Mouse (Mus musculus) liver, embryonic 12.5 days (tissue): ENCODE measurements at regions not wholly inside any gene's neighbourhood (a gene's known extent, or its start where the extent isn't known, plus 50 kb on each side); places are given as distances from the start of the nearest gene placed in this dataset.

Experiments
- ATAC-seq: fragments of 200-750 bp; cut with Nextera tagmentation; 2 replicates; pipeline ENCODE4 v1.8.0; 2017; ENCODE audit warnings: moderate number of reproducible peaks, mild to moderate bottlenecking, moderate library complexity
- H3K27ac ChIP-seq: fragments of 300-500 bp; sonication (generic); 2 replicates; pipeline ENCODE4 v1.5.1; 2016; ENCODE audit warnings: mild to moderate bottlenecking
- H3K27me3 ChIP-seq: fragments of 300-500 bp; sonication (generic); replicated peaks from 2 replicates; pipeline ENCODE4 v1.6.1; 2016; ENCODE audit warnings: mild to moderate bottlenecking, moderate library complexity
- H3K36me3 ChIP-seq: fragments of 300-500 bp; sonication (generic); 2 replicates; pipeline ENCODE4 v1.6.1; 2016; ENCODE audit warnings: mild to moderate bottlenecking, moderate library complexity
- H3K4me1 ChIP-seq: fragments of 300-500 bp; sonication (generic); 2 replicates; pipeline ENCODE4 v1.6.1; 2016
- H3K4me2 ChIP-seq: fragments of 300-500 bp; sonication (generic); 2 replicates; pipeline ENCODE4 v1.6.1; 2016; ENCODE audit warnings: mild to moderate bottlenecking, moderate library complexity
- H3K4me3 ChIP-seq: fragments of 300-500 bp; sonication (generic); 2 replicates; pipeline ENCODE4 v1.5.1; 2016; ENCODE audit warnings: mild to moderate bottlenecking, moderate library complexity
- H3K9ac ChIP-seq: fragments of 300-500 bp; sonication (generic); 2 replicates; pipeline ENCODE4 v1.6.1; 2016; ENCODE audit warnings: mild to moderate bottlenecking, moderate library complexity
- H3K9me3 ChIP-seq: fragments of 300-500 bp; sonication (generic); replicated peaks from 2 replicates; pipeline ENCODE4 v1.6.1; 2016; ENCODE audit warnings: mild to moderate bottlenecking, moderate library complexity
- WGBS: fragments of 180-500 bp; shearing (Covaris S2); methylation state at CpG from one replicate; pipeline ENCODE4 v1.1.7; 2016; ENCODE audit not compliant: insufficient replicate concordance; 5-methylcytosine and 5-hydroxymethylcytosine counted together

DNA sequence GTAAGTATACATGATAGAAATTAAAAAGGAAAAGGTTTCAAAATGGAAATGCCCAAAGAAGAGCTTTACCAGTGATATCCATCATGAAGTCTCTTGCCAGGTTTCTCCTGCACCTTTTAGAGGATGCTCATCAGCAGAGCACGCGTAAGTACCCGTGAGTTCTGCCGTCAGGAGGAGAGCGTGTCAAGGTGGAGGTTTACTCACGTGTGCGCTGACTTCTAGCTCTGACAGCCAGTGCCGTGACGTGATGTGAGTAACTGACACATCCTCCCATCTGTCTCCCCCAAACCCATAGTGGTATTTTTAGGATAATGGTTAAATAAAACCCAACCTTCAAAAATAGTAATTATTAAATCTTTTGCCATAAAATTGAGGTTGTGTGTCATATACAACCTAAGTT is 55.3 kb downstream of the Adra2a start:
- Histone ChIP-seq H3K9me3 (no peaks in the 10 kb centered on the region), H3K9ac (no peak overlapping the region), H3K36me3 (no peaks in the 10 kb centered on the region), H3K27me3 (peaks cover 18% of the 10 kb centered on the region), H3K27ac (no peak overlapping the region), H3K4me3 (no peak overlapping the region), H3K4me1 (no peaks in the 10 kb centered on the region), H3K4me2 (no peak overlapping the region)
- no peak for ATAC-seq
- WGBS, result 79% methylated on average over 9 of the region's 9 CpGs

DNA sequence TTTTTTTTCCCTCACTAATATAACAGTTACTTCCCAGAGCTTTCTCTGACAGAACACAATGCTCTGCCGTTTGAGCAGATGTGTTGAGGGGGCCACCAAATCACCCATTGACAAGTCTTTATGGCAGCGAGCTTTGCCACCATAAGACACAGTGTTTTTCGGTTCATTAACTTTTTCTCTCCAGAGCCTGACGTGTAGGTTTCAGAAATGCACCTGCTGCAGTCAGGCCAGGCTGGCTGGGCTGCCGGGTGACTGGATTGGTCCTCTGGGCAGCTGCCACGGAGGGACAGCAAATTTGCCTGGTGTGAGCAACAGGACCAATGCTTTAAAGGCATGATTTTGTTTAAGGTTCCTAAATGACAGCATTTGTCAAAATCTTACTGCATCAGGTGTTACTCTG is 55.8 kb downstream of the Adra2a start:
- Histone ChIP-seq H3K4me1 (no peaks in the 10 kb centered on the region), H3K4me2 (no peak overlapping the region), H3K36me3 (no peaks in the 10 kb centered on the region), H3K9ac (no peak overlapping the region), H3K27ac (no peak overlapping the region), H3K9me3 (no peaks in the 10 kb centered on the region), H3K4me3 (no peak overlapping the region), H3K27me3 (peaks cover 13% of the 10 kb centered on the region; the same call in 1 of the 2 replicates)
- no peak for ATAC-seq
- 59% methylated on average over 6 of the region's 6 CpGs for WGBS

DNA sequence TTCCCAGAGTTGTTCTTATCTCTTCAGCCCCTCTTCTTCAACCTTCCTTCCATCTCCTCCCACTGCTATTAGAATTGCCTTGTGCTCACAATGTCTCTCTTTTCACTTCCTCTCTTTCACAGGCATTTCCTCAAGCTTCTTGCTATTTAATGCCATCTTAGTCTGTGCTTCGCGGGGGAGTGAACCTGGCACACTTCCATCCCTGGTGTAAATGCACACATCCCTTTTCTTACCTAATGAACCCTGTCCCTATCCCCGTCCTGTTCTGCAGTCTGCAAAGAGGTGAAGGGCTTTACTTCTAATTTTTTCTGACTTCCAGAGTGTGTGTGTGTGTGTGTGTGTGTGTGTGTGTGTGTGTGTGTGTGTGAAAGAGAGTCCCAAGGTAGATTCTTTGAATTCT is 62.6 kb downstream of the Adra2a start:
- no peak overlapping the region for H3K4me2 ChIP-seq
- H3K4me3 ChIP-seq, result no peak overlapping the region
- H3K9me3 ChIP-seq, result no peaks in the 10 kb centered on the region
- no peaks in the 10 kb centered on the region for H3K36me3 ChIP-seq
- H3K27ac ChIP-seq, result no peak overlapping the region
- no peak for ATAC-seq
- H3K27me3 ChIP-seq, result peaks cover 5% of the 10 kb centered on the region; the same call in 1 of the 2 replicates
- WGBS, result 42% methylated on average over 3 of the region's 3 CpGs
- peaks cover 8% of the 10 kb centered on the region for H3K4me1 ChIP-seq
- no peak overlapping the region for H3K9ac ChIP-seq

DNA sequence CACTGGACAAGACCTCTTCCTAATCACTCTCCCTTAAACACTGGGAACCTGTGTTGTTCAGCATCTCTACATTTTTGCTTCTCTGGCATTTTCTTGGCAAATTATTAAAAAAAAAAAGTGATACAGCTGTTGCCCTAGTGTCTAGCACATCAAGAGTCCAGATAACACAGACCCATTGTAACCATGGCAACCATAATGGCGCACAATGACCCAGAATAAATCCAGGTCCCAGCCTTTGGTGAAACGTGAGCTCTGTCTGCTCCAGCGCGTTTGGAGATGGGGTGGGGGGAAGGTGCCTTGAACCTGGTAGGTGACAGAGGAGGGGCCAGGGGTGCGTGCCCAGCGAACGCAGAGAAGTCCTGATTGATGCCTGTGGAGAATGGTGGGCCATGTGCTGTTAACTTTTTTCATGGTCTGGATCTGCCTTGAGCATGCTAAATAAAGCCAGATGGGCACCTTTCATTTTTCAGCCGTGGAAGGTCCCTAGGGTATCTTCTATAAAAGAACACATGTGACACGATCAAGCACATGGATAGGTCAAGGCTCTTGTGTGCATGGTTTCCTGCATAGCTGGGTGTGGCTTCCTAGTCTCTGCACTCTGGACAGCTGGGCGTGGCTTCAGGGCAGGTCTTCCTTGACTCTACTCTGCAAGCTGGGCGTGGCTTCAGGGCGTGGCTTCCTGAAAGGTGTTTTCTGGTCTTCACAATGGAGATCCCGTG is 63.3 kb downstream of the Adra2a start:
- H3K36me3 ChIP-seq, result no peaks in the 10 kb centered on the region
- no peak overlapping the region for H3K27ac ChIP-seq
- no peak; the same call in 1 of the 2 replicates for ATAC-seq
- no peak overlapping the region for H3K4me2 ChIP-seq
- H3K27me3 ChIP-seq, result peaks cover 6% of the 10 kb centered on the region; the same call in 1 of the 2 replicates
- no peak overlapping the region for H3K9ac ChIP-seq
- H3K4me1 ChIP-seq, result peaks cover 8% of the 10 kb centered on the region
- 42% methylated on average over 13 of the region's 13 CpGs for WGBS
- H3K4me3 ChIP-seq, result no peak overlapping the region
- H3K9me3 ChIP-seq, result no peaks in the 10 kb centered on the region

DNA sequence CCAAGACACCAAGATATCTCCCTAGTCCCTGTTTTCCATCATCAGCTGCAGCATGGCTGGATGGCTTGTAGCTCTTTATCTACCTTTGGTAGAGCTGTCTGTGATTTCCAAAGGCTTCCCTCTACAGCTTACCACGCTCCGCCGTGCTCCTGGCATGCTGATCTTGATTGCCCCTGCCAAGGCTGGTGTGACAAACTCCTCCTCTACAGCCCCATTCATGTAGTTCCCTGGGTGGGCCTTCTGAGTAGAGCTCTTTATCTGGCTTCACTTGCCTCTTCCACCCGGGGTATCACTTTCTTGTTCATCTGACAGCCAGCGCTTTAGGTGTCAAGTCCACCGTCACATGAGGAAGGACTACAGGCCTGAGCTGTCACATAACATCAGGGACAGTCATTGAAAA is 66.1 kb downstream of the Adra2a start:
- Histone ChIP-seq H3K4me2 (no peak overlapping the region), H3K4me3 (no peak overlapping the region), H3K36me3 (no peaks in the 10 kb centered on the region), H3K4me1 (peaks cover 12% of the 10 kb centered on the region), H3K9ac (no peak overlapping the region), H3K27me3 (peaks cover 28% of the 10 kb centered on the region), H3K27ac (no peak overlapping the region), H3K9me3 (no peaks in the 10 kb centered on the region)
- 76% methylated on average over 6 of the region's 6 CpGs for WGBS
- no peak for ATAC-seq

DNA sequence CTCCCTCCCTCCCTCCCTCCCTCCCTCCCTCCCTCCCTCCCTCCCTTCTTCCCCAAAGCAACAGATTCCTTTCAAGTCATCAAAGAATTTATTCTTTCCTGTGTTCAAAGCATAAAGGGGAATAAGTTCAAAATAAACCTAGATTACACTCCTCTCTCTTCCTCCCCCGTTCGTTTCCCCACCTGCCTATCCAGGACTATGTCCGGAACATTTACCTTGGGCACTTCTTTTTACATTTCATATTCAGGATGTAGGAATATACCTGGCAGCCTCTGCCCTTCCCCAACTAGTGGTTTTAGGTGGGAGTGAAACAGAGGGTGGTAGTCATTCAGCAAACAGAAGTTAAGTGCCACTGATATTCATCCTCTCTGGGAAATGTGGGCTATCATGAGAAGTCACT is 68.7 kb downstream of the Adra2a start:
- Histone ChIP-seq H3K9me3 (no peaks in the 10 kb centered on the region), H3K9ac (no peak overlapping the region), H3K27me3 (peaks cover 32% of the 10 kb centered on the region), H3K27ac (no peak overlapping the region), H3K4me1 (peaks cover 6% of the 10 kb centered on the region), H3K4me2 (no peak overlapping the region), H3K4me3 (no peak overlapping the region), H3K36me3 (no peaks in the 10 kb centered on the region)
- no peak for ATAC-seq
- 86% methylated on average over 3 of the region's 3 CpGs for WGBS

DNA sequence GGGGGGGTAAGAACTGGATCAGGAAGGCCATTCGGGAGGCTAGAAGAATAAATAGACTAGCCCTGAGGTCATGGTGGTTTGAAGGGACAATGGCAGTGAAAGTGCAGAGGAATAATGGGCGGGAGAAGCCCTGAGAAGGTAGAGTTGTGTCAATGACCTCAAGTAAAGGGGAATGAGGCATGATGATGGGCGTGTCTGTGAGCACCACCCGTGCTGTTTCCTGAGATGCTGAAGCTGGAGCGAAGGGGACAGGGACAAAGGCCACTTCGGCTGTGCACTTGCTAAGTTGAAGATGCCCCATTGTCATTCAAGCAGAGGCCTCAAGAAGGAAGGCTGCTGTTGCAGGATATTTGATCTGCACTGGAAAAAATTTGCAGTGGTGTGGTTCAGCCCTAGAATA is 69.5 kb downstream of the Adra2a start:
- 55% methylated on average over 6 of the region's 6 CpGs for WGBS
- Histone ChIP-seq H3K9me3 (no peaks in the 10 kb centered on the region), H3K27me3 (peaks cover 32% of the 10 kb centered on the region), H3K4me2 (no peak overlapping the region), H3K27ac (no peak overlapping the region), H3K9ac (no peak overlapping the region), H3K36me3 (no peaks in the 10 kb centered on the region), H3K4me1 (peaks cover 4% of the 10 kb centered on the region; the same call in 1 of the 2 replicates), H3K4me3 (no peak overlapping the region)
- no peak for ATAC-seq

DNA sequence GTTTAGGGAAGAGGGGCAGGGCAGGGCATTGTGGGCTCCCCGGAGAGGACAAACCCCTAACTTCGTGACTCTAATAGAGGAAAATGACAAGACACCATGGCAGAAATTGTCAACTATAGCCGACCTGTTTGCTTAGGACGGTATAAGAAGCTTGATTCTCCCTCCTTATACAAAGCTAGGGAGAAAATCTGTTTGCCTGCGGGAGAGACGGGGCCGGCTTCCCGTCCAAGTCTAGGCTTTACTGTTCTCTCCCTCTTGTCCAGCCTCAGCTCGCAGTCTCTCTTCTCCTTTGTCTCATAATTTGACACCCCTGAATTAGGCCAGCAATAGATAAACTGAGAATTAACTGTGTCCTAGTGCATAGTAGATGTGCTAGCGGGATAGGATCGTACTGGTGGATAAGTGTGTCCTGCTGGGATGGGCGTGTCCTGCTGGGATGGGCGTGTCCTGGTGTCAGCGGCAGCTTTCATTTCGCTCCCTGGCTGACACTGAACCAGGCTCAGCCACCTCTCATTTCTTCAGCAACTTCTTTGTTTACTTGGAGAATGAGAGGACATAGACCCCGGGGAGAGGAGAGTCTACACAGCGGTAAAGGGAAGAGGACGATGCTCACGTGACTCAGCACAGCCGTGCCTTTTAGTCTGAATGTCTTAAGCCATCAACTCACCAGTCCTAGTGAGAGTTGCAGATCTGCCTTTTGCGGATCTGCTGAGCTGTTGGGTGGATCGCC is 70.8 kb downstream of the Adra2a start:
- H3K27ac ChIP-seq, result no peak overlapping the region
- ATAC-seq, result peak; percentile 85
- H3K9ac ChIP-seq, result peak overlapping the region; percentile 52; the same call in 1 of the 2 replicates
- peaks cover 4% of the 10 kb centered on the region; the same call in 1 of the 2 replicates for H3K4me1 ChIP-seq
- no peaks in the 10 kb centered on the region for H3K36me3 ChIP-seq
- no peaks in the 10 kb centered on the region for H3K9me3 ChIP-seq
- peaks cover 32% of the 10 kb centered on the region for H3K27me3 ChIP-seq
- peak overlapping the region; percentile 73 for H3K4me2 ChIP-seq
- 11% methylated on average over 22 of the region's 22 CpGs for WGBS
- peak overlapping the region; percentile 61 for H3K4me3 ChIP-seq

DNA sequence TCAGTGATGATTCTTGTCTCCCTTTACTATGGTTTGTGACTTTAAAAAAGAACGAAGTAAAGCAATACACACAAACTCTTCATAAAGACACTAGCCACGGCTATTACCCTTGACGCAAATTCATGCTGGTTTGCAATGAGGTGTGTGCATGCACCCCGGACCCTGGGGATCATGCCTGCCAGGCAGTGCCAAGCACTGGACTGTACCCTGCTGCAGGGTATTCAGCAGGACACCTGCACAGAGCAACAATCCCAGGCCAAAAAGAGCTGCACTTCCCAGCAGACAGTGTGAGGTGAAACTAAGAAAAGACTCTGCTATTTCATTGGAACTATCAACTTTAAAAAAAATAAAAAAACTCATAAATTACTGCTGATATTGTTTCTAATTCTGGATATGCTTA is 71.4 kb downstream of the Adra2a start:
- ATAC-seq, result 0 out of 2 replicates have a peak, but pooled peaks have one; percentile 8
- Histone ChIP-seq H3K4me1 (peaks cover 4% of the 10 kb centered on the region; the same call in 1 of the 2 replicates), H3K4me2 (peak overlapping the region; percentile 73), H3K27me3 (peaks cover 32% of the 10 kb centered on the region), H3K36me3 (no peaks in the 10 kb centered on the region), H3K9ac (0 out of 2 replicates have a peak overlapping the region, but pooled peaks have one; percentile 52), H3K4me3 (peak overlapping the region; percentile 61), H3K27ac (no peak overlapping the region), H3K9me3 (no peaks in the 10 kb centered on the region)
- WGBS, result 43% methylated on average over 4 of the region's 4 CpGs

DNA sequence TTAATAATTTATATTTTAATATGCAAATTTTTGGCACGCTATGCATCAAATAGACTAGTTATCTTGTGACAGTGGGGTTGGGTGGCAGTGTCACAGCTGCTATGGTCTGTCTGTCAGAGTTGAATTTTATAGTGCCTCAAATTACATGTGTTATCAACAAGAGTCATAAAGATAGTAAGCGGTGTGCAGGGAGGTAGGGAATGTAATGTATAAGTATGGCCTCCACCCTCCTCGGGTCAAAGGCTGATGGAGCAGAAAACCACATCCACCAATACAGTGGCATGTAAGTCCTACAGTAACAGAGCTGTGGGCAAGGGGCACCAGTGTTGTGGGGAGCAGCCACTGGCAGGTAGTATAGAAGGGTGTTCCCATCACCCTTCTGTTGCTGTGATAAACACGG is 72.9 kb downstream of the Adra2a start:
- WGBS, result 62% methylated on average over 4 of the region's 4 CpGs
- Histone ChIP-seq H3K4me2 (no peak overlapping the region), H3K36me3 (no peaks in the 10 kb centered on the region), H3K9me3 (no peaks in the 10 kb centered on the region), H3K27ac (no peak overlapping the region), H3K4me1 (peaks cover 4% of the 10 kb centered on the region; the same call in 1 of the 2 replicates), H3K4me3 (no peak overlapping the region), H3K27me3 (peaks cover 26% of the 10 kb centered on the region), H3K9ac (no peak overlapping the region)
- ATAC-seq, result no peak

DNA sequence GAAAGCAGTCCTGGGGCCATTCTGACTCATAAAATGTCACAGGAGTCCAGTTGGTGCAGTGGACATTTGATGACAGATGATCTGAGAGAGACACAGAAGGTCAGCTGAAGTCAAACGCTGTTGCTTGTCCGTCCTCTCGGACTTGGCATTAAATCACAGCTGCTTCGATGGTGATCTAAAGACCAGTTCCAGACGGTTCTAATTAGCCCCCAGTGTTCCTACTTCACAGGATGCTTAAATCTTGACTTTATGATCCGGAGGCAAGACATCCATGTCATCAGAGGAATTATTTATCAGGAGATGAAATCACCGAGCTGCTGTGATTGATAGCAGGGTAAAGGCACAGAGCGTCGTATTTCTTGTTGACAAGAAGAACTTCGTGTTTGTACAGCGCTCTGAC is 73.7 kb downstream of the Adra2a start:
- 66% methylated on average over 11 of the region's 11 CpGs for WGBS
- no peak overlapping the region for H3K4me3 ChIP-seq
- H3K9me3 ChIP-seq, result no peaks in the 10 kb centered on the region
- no peak overlapping the region for H3K4me2 ChIP-seq
- no peak for ATAC-seq
- H3K27ac ChIP-seq, result no peak overlapping the region
- no peaks in the 10 kb centered on the region for H3K36me3 ChIP-seq
- peaks cover 26% of the 10 kb centered on the region for H3K27me3 ChIP-seq
- H3K4me1 ChIP-seq, result peaks cover 4% of the 10 kb centered on the region; the same call in 1 of the 2 replicates
- no peak overlapping the region for H3K9ac ChIP-seq

DNA sequence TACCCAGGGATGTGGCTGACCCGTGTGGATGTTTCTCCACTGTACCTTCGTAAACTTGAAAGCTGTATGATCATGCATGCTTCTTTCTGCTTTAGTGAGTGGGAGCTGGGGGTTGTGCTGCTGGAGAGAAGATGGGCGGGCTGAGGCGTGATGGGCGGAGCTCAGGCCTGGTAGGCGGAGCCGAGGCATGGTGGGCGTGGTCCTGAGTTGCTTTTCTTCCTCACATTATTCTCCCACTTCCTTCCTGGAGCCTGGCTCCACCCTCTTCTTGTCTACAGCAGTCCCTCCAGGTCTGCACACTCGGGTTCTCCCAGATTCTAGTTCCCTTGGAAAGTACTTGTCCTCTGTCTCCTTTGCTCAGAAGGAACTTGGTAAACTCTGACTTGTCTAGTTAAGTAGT is 79.6 kb downstream of the Adra2a start:
- no peaks in the 10 kb centered on the region for H3K27me3 ChIP-seq
- no peaks in the 10 kb centered on the region for H3K4me1 ChIP-seq
- no peak overlapping the region for H3K9ac ChIP-seq
- H3K4me3 ChIP-seq, result no peak overlapping the region
- no peaks in the 10 kb centered on the region for H3K9me3 ChIP-seq
- H3K36me3 ChIP-seq, result no peaks in the 10 kb centered on the region
- no peak for ATAC-seq
- H3K4me2 ChIP-seq, result no peak overlapping the region
- H3K27ac ChIP-seq, result no peak overlapping the region
- 49% methylated on average over 9 of the region's 9 CpGs for WGBS
